Mouse (Mus musculus) embryonic fibroblast, embryonic 13.5 days (primary cell): ENCODE data around the gene Ppp1r12b. TPM values are rescaled to one million over a fixed set of nuclear protein-coding genes. Genes with fewer than 3 reads are reported as not detected.

Source experiments
- H3K27ac ChIP-seq: 2 replicates; pipeline ENCODE4 v1.5.1; 2012; ENCODE audit warnings: low read length, control low read depth, inconsistent platforms; ENCODE audit not compliant: insufficient read depth
- H3K4me1 ChIP-seq: 2 replicates; pipeline ENCODE4 v1.6.1; 2011; ENCODE audit warnings: low read length; ENCODE audit not compliant: control insufficient read depth, insufficient read depth
- H3K4me3 ChIP-seq: 2 replicates; pipeline ENCODE4 v1.5.1; 2011; ENCODE audit warnings: mild to moderate bottlenecking, control low read depth, low read length; ENCODE audit not compliant: insufficient read depth
- CTCF ChIP-seq: IDR thresholded peaks from 2 replicates; pipeline ENCODE4 v1.5.1; 2011; ENCODE audit warnings: mild to moderate bottlenecking, control low read depth, low read length, moderate library complexity, borderline replicate concordance; ENCODE audit not compliant: insufficient read depth
- POLR2A ChIP-seq: IDR thresholded peaks from 2 replicates; pipeline ENCODE4 v1.6.1; 2011; ENCODE audit warnings: low read depth, mild to moderate bottlenecking, control low read depth, low read length, moderate library complexity
- polyA plus RNA-seq: library from polyadenylated mRNA; stranded (reverse); fragments of >200 nt; gene quantifications from 2 replicates; pipeline ENCODE4 v1.2.4, GENCODE M21; 2011; ENCODE audit warnings: low read depth; ENCODE audit not compliant: missing spikeins, insufficient read length

The Ppp1r12b gene
- polyA plus RNA-seq, 1 experiment: 20.3 TPM

DNA sequence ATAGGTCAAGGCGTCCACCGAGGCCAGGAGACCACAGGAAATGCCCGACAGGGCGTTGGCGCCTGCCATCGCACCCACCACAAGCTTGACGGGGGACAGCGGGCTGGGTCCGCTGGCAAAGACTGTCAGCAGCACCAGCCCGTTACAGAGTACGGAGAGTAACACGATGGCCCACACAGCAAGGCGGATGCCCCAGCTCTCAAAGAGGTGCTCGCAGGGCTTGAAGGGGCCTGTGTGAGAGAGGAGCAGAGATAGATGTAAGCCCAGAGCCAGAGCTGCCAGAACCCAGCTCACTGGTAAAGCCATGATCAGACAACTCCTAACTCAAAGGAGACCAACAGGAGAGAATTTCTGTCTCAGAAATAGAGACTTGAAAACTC lies 32.2 kb upstream of the Ppp1r12b start:
- no peak for TF ChIP-seq POLR2A
- no peak for TF ChIP-seq CTCF
- no peak overlapping the region; the same call in 1 of the 2 replicates for H3K4me3 ChIP-seq

GRCm38 (mm10) chr1:134987173-134987961 lies 31.6 kb upstream of the Ppp1r12b start:
- TF ChIP-seq POLR2A (peak; percentile 44; the same call in 1 of the 2 replicates), CTCF (no peak)
- Histone ChIP-seq H3K4me3 (no peak overlapping the region; the same call in 1 of the 2 replicates), H3K4me1 (peaks cover 5% of the 10 kb centered on the region), H3K27ac (no peak overlapping the region)

More for the DNA sequence above, 32.2 kb upstream of the Ppp1r12b start:
- peaks cover 6% of the 10 kb centered on the region for H3K4me1 ChIP-seq
- H3K27ac ChIP-seq: no peak overlapping the region

- Histone ChIP-seq H3K4me1 (no peaks in the 10 kb centered on the region), H3K4me3 (no peak overlapping the region), H3K27ac (no peak overlapping the region)
- TF ChIP-seq POLR2A (no peak), CTCF (no peak)
Measured at GRCm38 (mm10) chr1:134972920-134973319, 17.2 kb upstream of the Ppp1r12b start.

GRCm38 (mm10) chr1:134965430-134965829 lies 9.7 kb upstream of the Ppp1r12b start:
- TF ChIP-seq CTCF: no peak
- TF ChIP-seq POLR2A: no peak
- H3K27ac ChIP-seq: no peak overlapping the region
- no peak overlapping the region for H3K4me3 ChIP-seq
- H3K4me1 ChIP-seq: no peaks in the 10 kb centered on the region

DNA sequence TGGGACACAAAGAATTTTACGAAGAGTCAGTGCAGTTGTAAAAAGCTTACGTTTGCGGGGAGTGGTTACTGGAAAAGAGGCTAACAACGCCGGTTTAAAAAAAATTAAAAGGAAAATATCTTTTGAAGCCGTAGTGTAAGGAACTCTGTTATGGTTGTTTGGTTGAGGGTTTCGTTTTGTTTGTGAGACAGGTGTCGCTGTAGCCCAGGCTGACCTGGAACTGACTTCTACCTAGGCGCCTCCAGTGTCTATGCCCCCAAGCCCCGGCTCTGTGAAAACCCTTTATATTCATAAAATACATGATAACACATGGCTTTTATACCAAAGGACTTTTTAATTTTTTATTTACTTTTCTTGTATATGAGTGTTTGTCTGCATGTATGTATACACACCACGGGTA lies 7.1 kb upstream of the Ppp1r12b start:
- H3K27ac ChIP-seq: no peak overlapping the region

GRCm38 (mm10) chr1:134962053-134962803 lies 6.5 kb upstream of the Ppp1r12b start, which contains the start of gene Ube2t:
Gene Ube2t, plus strand, starts transcription at chr1:134962565.
- no peak within 1 kb of the TSS for H3K27ac ChIP-seq
- H3K4me3 ChIP-seq: peak within 1 kb of the TSS; percentile 94
- H3K4me1 ChIP-seq: no peaks in the 10 kb centered on the region
- TF ChIP-seq CTCF (no peak), POLR2A (peak; percentile 80)

More for the DNA sequence above, 7.1 kb upstream of the Ppp1r12b start:
- H3K4me3 ChIP-seq: peak overlapping the region; percentile 94
- TF ChIP-seq CTCF (no peak), POLR2A (no peak)
- no peaks in the 10 kb centered on the region for H3K4me1 ChIP-seq

DNA sequence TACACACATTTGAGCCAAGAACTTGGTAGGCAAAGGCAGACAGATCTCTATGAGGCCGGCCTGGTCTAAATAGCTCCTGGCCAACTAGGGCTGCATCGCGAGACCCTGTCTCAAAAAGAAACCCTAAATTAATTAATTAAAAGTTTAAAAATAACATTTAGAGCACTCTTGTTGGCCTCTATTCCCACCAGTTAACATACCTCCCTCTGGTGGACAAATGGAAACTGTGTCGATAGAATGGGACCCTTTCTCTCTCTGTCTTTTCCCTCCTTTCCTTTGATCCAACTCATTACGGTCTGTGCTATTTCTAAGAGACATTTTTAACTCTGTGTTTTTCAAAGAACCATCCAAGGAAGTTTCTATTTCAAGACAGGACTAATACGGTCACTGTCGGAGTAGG lies 4.9 kb upstream of the Ppp1r12b start:
- TF ChIP-seq POLR2A (no peak), CTCF (no peak)
- no peaks in the 10 kb centered on the region for H3K4me1 ChIP-seq
- H3K4me3 ChIP-seq: no peak overlapping the region
- no peak overlapping the region for H3K27ac ChIP-seq

- Histone ChIP-seq H3K4me1 (peaks cover 3% of the 10 kb centered on the region), H3K4me3 (peak overlapping the region; percentile 74), H3K27ac (0 out of 2 replicates have a peak overlapping the region, but pooled peaks have one; percentile 32)
- TF ChIP-seq CTCF (no peak), POLR2A (no peak)
Measured at GRCm38 (mm10) chr1:134955050-134955636, 599 bp downstream of the Ppp1r12b start.

DNA sequence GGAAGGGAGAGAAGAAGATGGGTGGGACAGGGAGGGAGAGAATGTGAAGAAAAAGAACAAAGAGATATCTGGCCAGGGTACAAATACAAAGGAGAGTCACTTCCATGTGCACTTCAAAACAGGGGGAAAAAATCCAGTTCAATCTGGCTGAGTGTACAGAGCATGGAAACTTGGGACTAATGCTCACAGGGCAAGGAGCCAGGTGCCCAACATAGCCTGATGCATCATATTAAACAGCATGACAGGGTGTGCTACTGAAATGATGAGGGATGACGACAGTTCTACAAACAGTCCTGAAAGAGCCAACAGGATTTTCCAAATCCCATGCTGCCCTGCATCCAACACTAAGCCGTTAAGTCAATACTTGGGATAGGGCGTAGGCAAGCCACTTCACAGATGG lies 5.8 kb downstream of the Ppp1r12b start:
- Histone ChIP-seq H3K27ac (no peak overlapping the region), H3K4me1 (peaks cover 3% of the 10 kb centered on the region), H3K4me3 (no peak overlapping the region)
- TF ChIP-seq POLR2A: no peak
- no peak for TF ChIP-seq CTCF

DNA sequence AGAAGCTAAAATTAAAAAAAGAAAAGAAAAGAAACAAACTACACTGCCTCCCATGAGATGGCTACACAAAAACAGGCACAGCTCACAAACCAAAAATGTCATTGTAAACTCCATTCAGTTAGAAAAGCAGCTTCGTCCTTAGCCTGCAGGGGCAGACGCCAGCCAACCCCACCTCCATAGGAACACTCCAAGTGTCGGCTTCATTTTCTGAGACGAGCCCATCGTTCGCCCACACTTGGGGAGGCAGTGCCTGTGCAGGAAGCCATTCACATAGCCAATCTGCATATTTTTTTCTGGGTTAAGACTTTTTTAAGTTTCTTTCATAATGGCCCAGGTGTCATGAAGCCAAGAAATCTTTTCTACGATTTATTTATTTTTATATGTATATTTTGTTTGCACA lies 8.2 kb downstream of the Ppp1r12b start:
- Histone ChIP-seq H3K4me3 (no peak overlapping the region), H3K4me1 (no peaks in the 10 kb centered on the region), H3K27ac (no peak overlapping the region)
- TF ChIP-seq POLR2A (no peak), CTCF (no peak)

DNA sequence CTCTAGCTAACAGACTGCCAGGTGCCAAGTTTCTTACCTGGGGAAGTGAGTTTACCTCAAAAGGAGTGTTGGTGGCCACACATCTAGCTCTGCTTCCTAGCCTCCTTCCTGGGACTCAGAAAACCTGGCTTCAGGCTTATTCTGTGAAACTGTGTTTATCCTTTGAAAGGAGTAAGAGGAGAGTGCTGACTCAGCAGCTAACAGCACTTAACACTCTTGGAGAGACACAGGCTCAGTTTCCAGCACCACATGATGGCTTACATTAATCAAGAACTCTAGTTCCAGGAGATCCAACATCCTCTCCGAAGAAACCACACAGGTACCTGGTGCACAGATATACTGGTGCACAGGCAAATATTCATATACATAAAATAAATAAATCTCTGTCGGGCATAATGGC lies 12.8 kb downstream of the Ppp1r12b start:
- Histone ChIP-seq H3K4me3 (no peak overlapping the region), H3K4me1 (no peaks in the 10 kb centered on the region), H3K27ac (no peak overlapping the region)
- TF ChIP-seq POLR2A: no peak
- no peak for TF ChIP-seq CTCF
